Mouse (Mus musculus) lung, postnatal 0 days (tissue): ENCODE data around the gene Sf3a2. TPM values are rescaled to one million over a fixed set of nuclear protein-coding genes. Genes with fewer than 3 reads are reported as not detected.

Experiments
- ATAC-seq: fragments of 200-750 bp; cut with Nextera tagmentation; 2 replicates; pipeline ENCODE4 v1.8.0; 2017; ENCODE audit warnings: moderate library complexity
- DNase-seq: peaks from one replicate; pipeline ENCODE4 v3.0.0-alpha.2; 2016; ENCODE audit warnings: low spot score
- H3K27ac ChIP-seq: fragments of 300-500 bp; sonication (generic); 2 replicates; pipeline ENCODE4 v1.5.1; 2014; ENCODE audit warnings: antibody characterized with exemption, mild to moderate bottlenecking, low read length, mixed read lengths
- H3K27me3 ChIP-seq: fragments of 300-500 bp; sonication (generic); replicated peaks from 2 replicates; pipeline ENCODE4 v1.6.1; 2014; ENCODE audit warnings: low read length, mixed read lengths; ENCODE audit not compliant: insufficient read depth
- H3K36me3 ChIP-seq: fragments of 300-500 bp; sonication (generic); 2 replicates; pipeline ENCODE4 v1.6.1; 2014; ENCODE audit warnings: low read length, mixed read lengths; ENCODE audit not compliant: insufficient read depth
- H3K4me1 ChIP-seq: fragments of 300-500 bp; sonication (generic); 2 replicates; pipeline ENCODE4 v1.6.1; 2014; ENCODE audit warnings: antibody characterized with exemption, low read depth, low read length, mixed read lengths; ENCODE audit not compliant: insufficient read depth
- H3K4me2 ChIP-seq: fragments of 300-500 bp; sonication (generic); replicated peaks from 2 replicates; pipeline ENCODE4 v1.6.1; 2014; ENCODE audit warnings: low read depth, mild to moderate bottlenecking, low read length, moderate library complexity, mixed read lengths
- H3K4me3 ChIP-seq: fragments of 300-500 bp; sonication (generic); 2 replicates; pipeline ENCODE4 v1.5.1; 2014; ENCODE audit warnings: low read depth, low read length
- H3K9ac ChIP-seq: fragments of 300-500 bp; sonication (generic); replicated peaks from 2 replicates; pipeline ENCODE4 v1.6.1; 2014; ENCODE audit warnings: low read depth, mild to moderate bottlenecking
- H3K9me3 ChIP-seq: fragments of 300-500 bp; sonication (generic); 2 replicates; pipeline ENCODE4 v1.6.1; 2016; ENCODE audit warnings: low read length, mixed read lengths
- CTCF ChIP-seq: IDR thresholded peaks from 2 replicates; pipeline ENCODE4 v1.5.1; 2016; ENCODE audit warnings: antibody characterized with exemption, mild to moderate bottlenecking
- EP300 ChIP-seq: IDR thresholded peaks from 2 replicates; pipeline ENCODE4 v1.6.1; 2016; ENCODE audit warnings: antibody characterized with exemption, mild to moderate bottlenecking, control low read depth
- WGBS: fragments of 180-500 bp; shearing (Covaris S2); extraction: QIAGEN DNeasy Blood & Tissue Kit; methylation state at CpG from one replicate; pipeline ENCODE4 v1.1.7; 2014; 5-methylcytosine and 5-hydroxymethylcytosine counted together
- polyA plus RNA-seq: library from polyadenylated mRNA; unstranded; fragments of >200 nt; fragmentation: Nextera tagmentation; extraction: Ambion mirVana; gene quantifications from 2 replicates; pipeline ENCODE4 v1.2.1, GENCODE M21; 2015

The Sf3a2 gene
- polyA plus RNA-seq, 1 experiment from 2014 or later = 29.4 TPM

- Histone ChIP-seq H3K36me3 (no peaks in the 10 kb centered on the region), H3K27me3 (peaks cover 19% of the 10 kb centered on the region; the same call in 1 of the 2 replicates), H3K4me1 (no peaks in the 10 kb centered on the region), H3K4me2 (no peak overlapping the region), H3K9me3 (no peaks in the 10 kb centered on the region), H3K9ac (no peak overlapping the region), H3K4me3 (no peak overlapping the region), H3K27ac (no peak overlapping the region)
- TF ChIP-seq EP300 (no peak), CTCF (no peak)
- 36% methylated on average over 7 of the region's 7 CpGs for WGBS
- DNase-seq (no peak), ATAC-seq (no peak)
These were observed 39.0 kb downstream of the Sf3a2 start for GRCm38 (mm10) chr10:80836949-80837379.

- peaks cover 20% of the 10 kb centered on the region for H3K27me3 ChIP-seq
- H3K4me2 ChIP-seq = no peak overlapping the region
- H3K4me3 ChIP-seq = no peak overlapping the region
- H3K9ac ChIP-seq = no peak overlapping the region
- H3K27ac ChIP-seq = no peak overlapping the region
- TF ChIP-seq CTCF = no peak
- DNase-seq (no peak), ATAC-seq (no peak)
- WGBS = 9% methylated on average over 2 of the region's 2 CpGs
- no peaks in the 10 kb centered on the region for H3K36me3 ChIP-seq
- H3K9me3 ChIP-seq = no peaks in the 10 kb centered on the region
- H3K4me1 ChIP-seq = no peaks in the 10 kb centered on the region
These were observed 39.8 kb downstream of the Sf3a2 start for GRCm38 (mm10) chr10:80837827-80838226.

- TF ChIP-seq EP300 (no peak), CTCF (no peak)
- ATAC-seq (no peak), DNase-seq (no peak)
- no peak overlapping the region for H3K4me2 ChIP-seq
- no peaks in the 10 kb centered on the region for H3K36me3 ChIP-seq
- H3K9me3 ChIP-seq = no peaks in the 10 kb centered on the region
- WGBS = 55% methylated on average over 2 of the region's 2 CpGs
- no peak overlapping the region for H3K9ac ChIP-seq
- peaks cover 26% of the 10 kb centered on the region for H3K27me3 ChIP-seq
- no peak overlapping the region for H3K27ac ChIP-seq
- H3K4me3 ChIP-seq = no peak overlapping the region
- H3K4me1 ChIP-seq = no peaks in the 10 kb centered on the region
These were observed 40.4 kb downstream of the Sf3a2 start for GRCm38 (mm10) chr10:80838346-80838912.

GRCm38 (mm10) chr10:80839848-80840247, 41.9 kb downstream of the Sf3a2 start:
- ATAC-seq = no peak

GRCm38 (mm10) chr10:80841685-80842084, 43.7 kb downstream of the Sf3a2 start:
- no peak overlapping the region for H3K27ac ChIP-seq

More at GRCm38 (mm10) chr10:80839848-80840247, 41.9 kb downstream of the Sf3a2 start:
- Histone ChIP-seq H3K4me3 (no peak overlapping the region), H3K9me3 (no peaks in the 10 kb centered on the region), H3K27me3 (peaks cover 30% of the 10 kb centered on the region), H3K9ac (no peak overlapping the region), H3K4me2 (no peak overlapping the region), H3K27ac (no peak overlapping the region), H3K4me1 (no peaks in the 10 kb centered on the region), H3K36me3 (no peaks in the 10 kb centered on the region)
- no peak for DNase-seq
- 57% methylated on average over 6 of the region's 6 CpGs for WGBS
- TF ChIP-seq EP300 = no peak
- no peak for TF ChIP-seq CTCF

GRCm38 (mm10) chr10:80842334-80842733, 44.3 kb downstream of the Sf3a2 start:
- TF ChIP-seq EP300 (no peak), CTCF (no peak)
- WGBS = 84% methylated on average over 15 of the region's 15 CpGs
- no peak overlapping the region for H3K4me3 ChIP-seq

More at GRCm38 (mm10) chr10:80841685-80842084, 43.7 kb downstream of the Sf3a2 start:
- Histone ChIP-seq H3K4me1 (no peaks in the 10 kb centered on the region), H3K4me3 (no peak overlapping the region), H3K9ac (no peak overlapping the region), H3K36me3 (no peaks in the 10 kb centered on the region), H3K4me2 (no peak overlapping the region), H3K9me3 (no peaks in the 10 kb centered on the region), H3K27me3 (peaks cover 18% of the 10 kb centered on the region)
- no peak for DNase-seq
- no peak for TF ChIP-seq CTCF
- TF ChIP-seq EP300 = no peak
- ATAC-seq = no peak
- WGBS = 77% methylated on average over 2 of the region's 2 CpGs

More at GRCm38 (mm10) chr10:80842334-80842733, 44.3 kb downstream of the Sf3a2 start:
- no peak for ATAC-seq
- Histone ChIP-seq H3K36me3 (no peaks in the 10 kb centered on the region), H3K9ac (no peak overlapping the region), H3K4me1 (no peaks in the 10 kb centered on the region), H3K27me3 (peaks cover 18% of the 10 kb centered on the region), H3K27ac (no peak overlapping the region), H3K9me3 (no peaks in the 10 kb centered on the region), H3K4me2 (no peak overlapping the region)
- DNase-seq = no peak
